ENCODE assay signal across 20 mouse cellular contexts in the genomic region with DNA sequence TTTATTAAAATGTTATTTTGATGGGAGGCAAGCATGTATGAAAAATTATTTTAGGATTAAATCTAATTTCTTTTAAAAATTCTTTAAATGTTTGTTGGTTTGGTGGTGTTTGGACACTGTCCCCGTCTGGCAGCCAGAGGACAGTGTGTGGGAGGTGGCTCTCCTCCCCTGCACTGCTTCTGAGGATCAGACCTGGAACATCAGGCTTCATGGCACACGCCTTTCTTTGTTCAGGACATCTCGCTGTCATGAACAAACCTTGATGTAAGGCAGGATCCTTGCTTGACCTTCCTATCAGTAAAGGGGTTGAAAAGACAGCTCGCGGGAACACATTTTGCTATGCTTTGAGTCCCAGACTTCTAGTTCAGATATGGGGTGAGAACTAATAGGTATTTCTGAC.
DNase-seq lines count a peak whose midpoint lies in the region; TF ChIP-seq lines count a peak whose summit lies in the region.
"Had no signal": no experiment of that assay in that cellular context is flagged by ENCODE, and none has a peak within 500 bp of the region (broad histone marks: within the 10 kb centered on the region; RNA-seq: fewer than 3 reads in every experiment).

No protein-coding gene starts in this region.

- in situ Hi-C loops in ES-E14 (cut with MboI; ENCODE audit: low sequenced_read_pairs in 2 of 2, unreplicated experiment in 2 of 2): no loop called here

- no peaks in the 10 kb centered on the region for H3K4me1 ChIP-seq in ES-E14 (ENCODE audit: control insufficient read depth in 2 of 2, insufficient read depth in 2 of 2, low read length in 2 of 2, poor library complexity in 1 of 2)
- H3K4me1 ChIP-seq: embryonic facial prominence, embryonic 10.5 days; embryonic facial prominence, embryonic 12.5 days; forebrain, embryonic 13.5 days; forebrain, embryonic 15.5 days had no signal

- peak; percentile 11 to 13 for DNase-seq in kidney, postnatal 4 days
- no peak for DNase-seq in kidney, postnatal 10 days
- no peak for DNase-seq in ES-E14 (ENCODE audit: low read depth, low spot score)
- peak; percentile 55 for DNase-seq in testis, postnatal 10 days (ENCODE audit: low spot score)
- no peak for DNase-seq in cerebellum, postnatal 36 days
- DNase-seq in lung, adult 18-20 months: no peak
- DNase-seq: adrenal gland, adult 2 months; adrenal gland, postnatal 10 days; adrenal gland, postnatal 25 days; B cell, adult 2 months; cerebellum, adult 11 months; cerebellum, adult 18-20 months; cerebellum, adult 8-10 months; cerebellum, adult 9-11 months; cerebellum, postnatal 14 days; forebrain, postnatal 0 days had no signal

- peaks cover under 1% of the 10 kb centered on the region; the same call in 1 of the 2 replicates for H3K36me3 ChIP-seq in ES-E14 (ENCODE audit: control insufficient read depth, insufficient read depth, low read length, poor library complexity, severe bottlenecking)
- H3K36me3 ChIP-seq: forebrain, embryonic 15.5 days had no signal

- no peak overlapping the region for H3K9ac ChIP-seq in ES-E14 (ENCODE audit: insufficient read depth, low read depth, low read length, poor library complexity, severe bottlenecking)
- H3K9ac ChIP-seq: embryonic facial prominence, embryonic 12.5 days; forebrain, embryonic 13.5 days; forebrain, embryonic 15.5 days; forebrain, postnatal 0 days had no signal

- no peaks in the 10 kb centered on the region for H3K9me3 ChIP-seq in ES-E14 (ENCODE audit: control insufficient read depth, insufficient read depth, low read depth, low read length)
- H3K9me3 ChIP-seq: embryonic facial prominence, embryonic 10.5 days; embryonic facial prominence, embryonic 12.5 days; forebrain, embryonic 13.5 days; forebrain, embryonic 15.5 days had no signal

- no peak overlapping the region for H3K27ac ChIP-seq in ES-E14 (ENCODE audit: insufficient read depth, low read depth, low read length, poor library complexity, severe bottlenecking)
- H3K27ac ChIP-seq: embryonic facial prominence, embryonic 10.5 days; embryonic facial prominence, embryonic 12.5 days; forebrain, embryonic 13.5 days; forebrain, embryonic 15.5 days had no signal

- no peak overlapping the region for H3K4me3 ChIP-seq in ES-E14 (ENCODE audit: insufficient read depth in 1 of 2, low read depth in 1 of 2, low read length in 2 of 2, poor library complexity in 1 of 2, severe bottlenecking in 1 of 2)
- H3K4me3 ChIP-seq: embryonic facial prominence, embryonic 10.5 days; embryonic facial prominence, embryonic 12.5 days; forebrain, embryonic 13.5 days; forebrain, embryonic 15.5 days had no signal

TF ChIP-seq in ES-E14, 5 proteins besides CTCF, POLR2A, EP300 and RAD21:
- TF ChIP-seq ZNF384 (IDR thresholded peaks at IDR 0.05; ENCODE audit: low read depth, low read length) (peak; percentile 50; the same call in 1 of the 2 replicates), CHD2 (IDR thresholded peaks at IDR 0.05; ENCODE audit: low read depth, low read length) (no peak)

Comparison
In these comparisons a context has a peak if more than half of its experiments do, and no peak if none do; other contexts are left out.
1. DNase-seq: peak in kidney, postnatal 4 days (2 of 2) and testis, postnatal 10 days (single experiment); none in kidney, postnatal 10 days (single experiment), ES-E14 (single experiment), cerebellum, postnatal 36 days (0 of 2) and lung, adult 18-20 months (0 of 2).